Mouse (Mus musculus) megakaryocyte-erythroid progenitor cell, adult 5 weeks (primary cell): ENCODE results near the gene Krtap5-2. TPM values are rescaled to one million over a fixed set of nuclear protein-coding genes. Genes with fewer than 3 reads are reported as not detected.

Source experiments
- polyA plus RNA-seq: library from polyadenylated mRNA; stranded (reverse); fragments of >175 nt; gene quantifications from 2 replicates; pipeline ENCODE4 v1.2.3, GENCODE M21; 2012

Gene Krtap5-2
- polyA plus RNA-seq, result not detected in 2 replicates

DNA sequence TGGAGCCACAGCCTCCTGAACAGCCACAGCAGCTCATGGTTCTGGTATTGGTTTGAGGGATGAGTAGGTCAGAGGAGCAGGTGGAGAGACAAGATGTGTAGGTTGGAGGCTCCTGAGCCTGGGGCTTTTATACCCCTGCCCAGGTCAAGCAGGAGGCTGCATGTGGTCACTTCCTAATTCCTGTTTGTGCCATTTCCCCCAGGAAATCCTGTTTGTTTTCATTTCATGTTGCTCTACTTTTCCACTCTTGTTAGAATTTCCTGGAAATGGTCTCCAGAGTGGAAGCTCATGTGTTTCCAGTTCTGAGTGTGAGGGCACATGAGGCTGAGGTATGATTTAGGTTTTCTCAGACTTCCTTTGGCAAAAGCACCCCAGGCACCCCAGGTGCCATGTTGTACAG lies at the start of gene Krtap5-2:
Krtap5-2 (minus strand) TSS at position 101 of the 400 bp plus-strand sequence.

GRCm38 (mm10) chr7:142211559-142211958 lies 35.8 kb upstream of the Krtap5-2 start, which contains the start of gene Gm7579:
TSS of gene Gm7579 (plus strand) at chr7:142211859.

DNA sequence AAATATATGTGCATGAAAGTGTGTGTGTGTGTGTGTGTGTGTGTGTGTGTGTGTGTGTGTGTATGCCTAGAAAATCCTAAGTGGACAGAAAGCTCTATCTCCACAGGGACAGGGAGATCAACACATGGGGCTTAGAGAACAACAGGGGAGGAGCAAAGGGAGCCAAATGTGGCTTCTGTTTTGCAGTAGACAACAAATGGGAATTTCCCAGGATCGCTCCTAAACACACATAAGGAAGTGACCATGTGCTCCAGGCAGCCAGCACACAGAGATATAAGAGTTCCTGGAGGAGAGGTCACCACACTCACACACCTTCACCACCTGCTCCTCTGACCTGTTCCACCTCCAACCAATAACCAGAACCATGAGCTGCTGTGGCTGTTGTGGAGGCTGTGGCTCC lies 25.3 kb upstream of the Krtap5-2 start, which contains the start of gene Krtap5-3:
Krtap5-3 (plus strand) TSS at position 301 of the 400 bp plus-strand sequence.

GRCm38 (mm10) chr7:142190289-142190688 lies 14.5 kb upstream of the Krtap5-2 start, which contains the start of gene Gm10153:
TSS of gene Gm10153 (minus strand) at chr7:142190389.

DNA sequence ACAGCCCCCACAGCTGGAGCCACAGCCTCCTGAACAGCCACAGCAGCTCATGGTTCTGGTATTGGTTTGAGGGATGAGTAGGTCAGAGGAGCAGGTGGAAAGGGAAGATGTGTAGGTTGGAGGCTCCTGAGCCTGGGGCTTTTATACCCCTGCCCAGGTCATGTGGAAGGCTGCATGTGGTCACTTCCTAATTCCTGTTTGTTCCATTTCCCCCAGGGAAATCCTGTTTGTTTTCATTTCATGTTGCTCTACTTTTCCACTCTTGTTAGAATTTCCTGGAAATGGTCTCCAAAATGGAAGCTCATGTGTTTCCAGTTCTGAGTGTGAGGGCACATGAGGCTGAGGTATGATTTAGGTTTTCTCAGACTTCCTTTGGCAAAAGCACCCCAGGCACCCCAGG lies 10.2 kb downstream of the Krtap5-2 start, which contains the start of gene Gm4553:
Gm4553 (minus strand) TSS at position 101 of the 400 bp plus-strand sequence.

DNA sequence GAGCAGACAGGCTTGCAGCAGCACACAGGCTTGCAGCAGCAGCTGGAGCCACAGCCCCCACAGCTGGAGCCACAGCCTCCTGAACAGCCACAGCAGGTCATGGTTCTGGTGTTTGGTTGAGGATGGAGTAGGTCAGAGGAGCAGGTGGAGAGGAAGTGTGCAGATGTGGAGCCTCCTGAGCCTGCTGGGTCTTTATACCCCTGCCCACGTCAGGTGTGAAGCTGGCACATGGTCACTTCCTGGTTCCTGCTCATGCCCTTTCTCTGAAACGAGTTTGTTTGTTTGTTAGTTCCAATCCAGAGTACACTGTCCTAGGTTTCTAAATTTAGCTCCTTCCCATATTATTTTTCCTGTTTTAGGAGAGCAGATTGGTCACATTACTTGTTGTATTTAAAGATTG lies 18.8 kb downstream of the Krtap5-2 start, which contains the start of gene Gm29735:
Gm29735 (minus strand) TSS at position 101 of the 400 bp plus-strand sequence.

DNA sequence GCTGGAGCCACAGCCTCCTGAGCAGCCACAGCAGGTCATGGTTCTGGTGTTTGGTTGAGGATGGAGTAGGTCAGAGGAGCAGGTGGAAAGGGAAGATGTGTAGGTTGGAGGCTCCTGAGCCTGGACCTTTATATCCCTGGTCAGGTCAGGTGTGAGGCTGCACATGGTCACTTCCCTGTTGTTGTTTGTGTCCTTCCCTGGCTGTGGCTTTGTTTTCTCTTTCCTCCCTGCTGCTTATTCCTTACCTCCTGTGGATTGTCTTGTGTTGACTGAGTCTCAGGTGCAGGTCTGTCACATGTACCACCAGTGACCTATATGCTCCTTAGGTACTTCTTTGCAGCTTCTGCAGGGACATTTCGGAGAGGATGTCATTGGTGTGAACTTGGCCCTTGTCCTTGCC lies 31.3 kb downstream of the Krtap5-2 start, which contains the start of gene Gm45337:
Gm45337 (minus strand) TSS at position 101 of the 400 bp plus-strand sequence.

DNA sequence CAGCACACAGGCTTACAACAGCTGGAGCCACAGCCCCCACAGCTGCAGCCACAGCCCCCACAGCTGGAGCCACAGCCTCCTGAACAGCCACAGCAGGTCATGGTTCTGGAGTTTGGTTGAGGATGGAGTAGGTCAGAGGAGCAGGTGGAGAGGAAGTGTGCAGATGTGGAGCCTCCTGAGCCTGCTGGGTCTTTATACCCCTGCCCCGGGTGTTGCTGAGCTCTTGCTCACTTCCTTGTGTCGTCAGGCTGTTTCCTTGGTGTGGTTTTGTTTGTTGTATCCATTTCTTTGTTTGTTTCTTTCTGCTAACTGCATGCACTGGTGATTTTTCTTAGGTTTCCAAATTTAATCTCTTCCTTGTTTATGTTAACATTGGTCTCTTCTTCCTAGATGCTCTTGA lies 39.9 kb downstream of the Krtap5-2 start, which contains the start of gene Gm39115:
Gm39115 (minus strand) TSS at position 101 of the 400 bp plus-strand sequence.

Other genes with a start within 250 kb of the Krtap5-2 start
- not detected in 2 replicates for gene Brsk2, start 226.3 kb downstream of the Krtap5-2 start, polyA plus RNA-seq
- gene Mob2, start 114.9 kb downstream of the Krtap5-2 start, polyA plus RNA-seq, result 51.7 TPM in 2 replicates
- 2.6 and 3.2 TPM in 2 replicates for gene Dusp8, start 80.2 kb downstream of the Krtap5-2 start, polyA plus RNA-seq
- not detected in 2 replicates for gene Gm45618, start 55.3 kb downstream of the Krtap5-2 start, polyA plus RNA-seq
- gene Gm39115, start 40.0 kb downstream of the Krtap5-2 start, polyA plus RNA-seq, result not detected in 2 replicates
- gene Gm45337, start 31.4 kb downstream of the Krtap5-2 start, polyA plus RNA-seq, result not detected in 2 replicates
- gene Gm29735, start 18.9 kb downstream of the Krtap5-2 start, polyA plus RNA-seq, result not detected in 2 replicates
- not detected in 2 replicates for gene Gm4553, start 10.3 kb downstream of the Krtap5-2 start, polyA plus RNA-seq
- gene Gm10153, start 14.4 kb upstream of the Krtap5-2 start, polyA plus RNA-seq, result not detected in 2 replicates
- gene Krtap5-3, start 25.4 kb upstream of the Krtap5-2 start, polyA plus RNA-seq, result not detected in 2 replicates
- gene Gm7579, start 35.9 kb upstream of the Krtap5-2 start, polyA plus RNA-seq, result not detected in 2 replicates
- not detected in 2 replicates for gene Krtap5-5, start 54.0 kb upstream of the Krtap5-2 start, polyA plus RNA-seq
- gene Gm40460, start 65.1 kb upstream of the Krtap5-2 start, polyA plus RNA-seq, result not detected in 2 replicates
- not detected in 2 replicates for gene Gm2431, start 82.3 kb upstream of the Krtap5-2 start, polyA plus RNA-seq
- gene Gm4559, start 98.4 kb upstream of the Krtap5-2 start, polyA plus RNA-seq, result not detected in 2 replicates
- not detected in 2 replicates for gene Krtap5-1, start 121.1 kb upstream of the Krtap5-2 start, polyA plus RNA-seq
- not detected in 2 replicates for gene Krtap5-4, start 127.5 kb upstream of the Krtap5-2 start, polyA plus RNA-seq
- gene Ifitm10, start 197.7 kb upstream of the Krtap5-2 start, polyA plus RNA-seq, result 2.5 and 2.6 TPM in 2 replicates
- gene Gm49369, start 206.7 kb upstream of the Krtap5-2 start, polyA plus RNA-seq, result 62.1 and 84.1 TPM in 2 replicates
- 77.7 and 82.6 TPM in 2 replicates for gene Ctsd, start 212.0 kb upstream of the Krtap5-2 start, polyA plus RNA-seq